Mouse (Mus musculus): ENCODE results near the gene Ttc30a1. TPM values are rescaled to one million over a fixed set of nuclear protein-coding genes. Genes with fewer than 3 reads are reported as not detected.
A peak's percentile ranks its signal among the peaks of the same experiment; 100 is the strongest.
"Not testable (repeated sequence)": the region's sequence is repeated elsewhere in the genome, so short reads cannot be mapped to it uniquely, and the experiment has no call there.

Gene Ttc30a1
- polyA plus RNA-seq, 1 experiment from 2014 or later, result 10.1 TPM

DNA sequence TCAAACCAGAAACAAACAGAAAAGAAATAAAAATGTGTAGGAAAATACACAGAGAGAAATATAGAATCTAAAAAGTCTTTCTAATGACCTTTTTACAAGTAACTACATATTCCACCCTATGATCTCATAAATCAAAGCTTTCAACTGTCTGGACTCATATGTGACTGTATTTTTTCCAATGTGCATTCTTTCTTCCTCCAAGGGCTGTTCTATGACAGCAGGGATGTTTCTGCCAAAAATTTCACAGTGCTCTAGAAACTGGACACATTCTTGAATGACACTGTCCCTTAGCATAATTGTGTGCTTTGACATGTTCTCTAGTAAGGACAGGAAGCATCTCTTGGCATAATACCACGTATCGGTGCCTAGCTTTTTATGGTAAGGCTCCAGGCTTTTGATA is 5.7 kb downstream of the Ttc30a1 start:
- H3K27me3 ChIP-seq (ENCODE audit: low read depth, poor library complexity, severe bottlenecking); H3K27ac ChIP-seq; H3K4me1 ChIP-seq; H3K9me3 ChIP-seq (replicated peaks); H3K4me3 ChIP-seq; DNase-seq (ENCODE audit: low spot score); H3K36me3 ChIP-seq: not testable (repeated sequence)
- whole genome bisulfite sequencing, result 92% methylated on average over 2 of the region's 2 CpGs

DNA sequence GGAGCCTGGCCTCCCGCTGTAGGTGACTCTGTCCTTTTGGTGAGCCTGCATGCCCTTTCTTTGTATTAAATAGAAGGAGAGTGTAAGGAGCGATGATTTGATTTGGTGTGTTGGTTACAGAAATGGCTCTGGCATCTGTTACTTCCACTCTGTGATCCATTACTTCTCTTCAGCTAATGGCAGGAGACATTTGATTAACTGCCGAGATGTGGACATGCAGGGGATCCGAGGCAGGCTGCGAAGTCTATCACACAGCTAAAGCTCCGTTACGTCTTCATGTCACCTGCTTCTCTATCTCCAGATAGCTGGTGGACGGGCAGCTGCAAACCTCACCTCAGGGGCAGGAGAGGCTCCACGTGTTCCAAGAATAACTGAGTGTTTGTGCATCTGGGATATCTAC is 7.6 kb downstream of the Ttc30a1 start:
- WGBS, result 67% methylated on average over 9 of the region's 9 CpGs
- H3K36me3 ChIP-seq, result no peaks in the 10 kb centered on the region

DNA sequence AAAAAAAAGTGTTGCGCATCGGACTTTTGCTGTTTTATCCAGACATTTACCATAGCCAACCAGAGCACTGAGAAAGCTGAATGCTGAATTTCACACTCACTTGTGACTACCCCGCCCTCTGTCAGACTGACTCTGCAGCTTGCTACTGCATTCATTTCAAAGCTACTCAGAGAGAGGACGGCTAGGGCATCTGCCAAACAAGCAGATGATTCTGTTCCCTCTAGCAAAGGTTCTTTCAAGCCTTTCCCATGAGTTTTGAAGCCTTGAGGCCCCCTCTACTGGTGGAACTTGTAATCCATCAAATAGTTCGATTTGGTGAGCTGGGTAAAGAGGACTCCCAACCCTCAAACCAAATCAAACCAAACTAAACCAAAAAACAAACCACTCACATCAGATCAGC is 16.8 kb downstream of the Ttc30a1 start:
- Histone ChIP-seq H3K27me3 (ENCODE audit: low read depth, poor library complexity, severe bottlenecking) (no peaks in the 10 kb centered on the region), H3K27ac (peak overlapping the region; percentile 50; the same call in 1 of the 2 replicates), H3K9me3 (replicated peaks) (no peaks in the 10 kb centered on the region), H3K36me3 (no peaks in the 10 kb centered on the region), H3K4me3 (peak overlapping the region; percentile 33), H3K4me1 (peaks cover 52% of the 10 kb centered on the region)
- WGBS, result 21% methylated on average over 5 of the region's 5 CpGs
- no peak for DNase-seq (ENCODE audit: low spot score)

More for the DNA sequence above, 7.6 kb downstream of the Ttc30a1 start:
- H3K27ac ChIP-seq, result no peak overlapping the region
- no peak for DNase-seq (ENCODE audit: low spot score)
- H3K4me3 ChIP-seq, result no peak overlapping the region
- H3K4me1 ChIP-seq, result peaks cover 4% of the 10 kb centered on the region; the same call in 1 of the 2 replicates
- H3K9me3 ChIP-seq (replicated peaks), result no peaks in the 10 kb centered on the region
- H3K27me3 ChIP-seq (ENCODE audit: low read depth, poor library complexity, severe bottlenecking), result no peaks in the 10 kb centered on the region

DNA sequence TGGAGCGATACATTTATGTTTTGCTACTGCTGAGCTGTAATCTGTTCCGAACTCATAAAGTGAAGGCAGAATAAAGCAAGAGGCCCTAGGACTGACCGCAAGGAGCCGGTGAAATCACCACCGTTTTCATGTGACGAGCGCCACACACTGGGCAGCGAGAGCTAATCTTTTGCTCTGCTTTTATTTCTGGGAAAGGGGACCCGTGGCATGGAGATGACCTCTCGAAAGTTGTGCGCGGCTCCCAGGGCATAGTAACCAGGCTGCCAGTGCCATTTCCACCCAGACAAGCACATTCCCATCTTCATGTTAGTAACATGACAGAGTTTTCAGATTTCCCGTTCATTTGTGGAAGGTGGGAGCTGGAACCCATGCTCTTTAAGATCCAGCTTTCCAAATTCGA is 17.3 kb downstream of the Ttc30a1 start:
- peak overlapping the region; percentile 50; the same call in 1 of the 2 replicates for H3K27ac ChIP-seq
- peak; percentile 65 for DNase-seq (ENCODE audit: low spot score)
- H3K27me3 ChIP-seq (ENCODE audit: low read depth, poor library complexity, severe bottlenecking), result no peaks in the 10 kb centered on the region
- H3K4me1 ChIP-seq, result peaks cover 57% of the 10 kb centered on the region
- H3K9me3 ChIP-seq (replicated peaks), result no peaks in the 10 kb centered on the region
- WGBS, result 14% methylated on average over 14 of the region's 14 CpGs
- H3K4me3 ChIP-seq, result peak overlapping the region; percentile 33
- H3K36me3 ChIP-seq, result no peaks in the 10 kb centered on the region

DNA sequence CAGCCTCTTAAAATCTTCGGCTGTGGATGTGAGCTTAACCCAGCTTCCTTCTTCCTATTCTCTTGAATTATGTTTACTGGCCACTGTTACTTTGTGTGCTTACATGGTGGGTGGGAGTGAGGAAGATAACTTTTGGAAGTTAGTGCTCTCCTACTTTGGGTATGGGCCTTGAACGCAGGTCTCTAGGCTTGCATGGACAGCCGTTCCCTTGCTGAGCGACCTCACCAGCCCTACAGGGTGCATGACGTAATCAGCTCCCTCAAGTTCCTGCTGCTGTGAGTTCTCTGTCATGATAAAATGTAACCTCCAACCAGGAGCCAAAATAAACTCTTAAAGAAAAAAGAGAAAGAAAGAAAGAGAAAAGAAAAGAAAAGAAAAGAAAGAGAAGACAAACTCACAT is 17.7 kb downstream of the Ttc30a1 start:
- H3K4me1 ChIP-seq, result peaks cover 62% of the 10 kb centered on the region

DNA sequence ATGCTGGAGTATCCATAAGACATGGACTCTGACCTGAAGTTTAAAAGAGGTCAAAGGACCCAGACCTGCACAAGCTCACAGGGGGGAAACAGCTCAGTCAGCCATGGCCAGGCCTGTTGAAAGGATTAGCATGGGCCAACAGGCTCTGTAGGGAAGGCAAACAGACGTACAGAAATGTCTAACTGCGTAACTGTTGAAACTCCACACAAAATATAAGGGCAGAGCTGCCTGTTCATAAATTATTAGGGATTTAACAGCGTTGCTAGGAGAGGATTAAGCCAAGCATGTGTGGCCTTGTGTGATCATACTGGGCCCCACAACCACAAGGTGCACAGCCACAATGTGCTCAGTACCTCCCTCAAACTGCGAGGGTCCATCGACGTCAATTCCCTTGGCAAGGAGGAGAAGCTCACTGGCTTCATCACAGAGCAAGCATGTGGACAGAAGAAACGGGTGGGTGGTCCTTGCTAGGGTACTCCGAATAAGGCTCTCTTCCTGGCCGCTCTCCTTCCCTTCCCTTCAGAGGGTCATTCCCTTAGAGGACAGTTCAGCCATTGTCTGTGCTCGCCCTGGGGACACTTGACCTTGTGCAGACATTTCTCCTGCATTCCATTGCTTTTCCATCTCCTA is 18.4 kb downstream of the Ttc30a1 start:
- peaks cover 69% of the 10 kb centered on the region for H3K4me1 ChIP-seq
- WGBS, result 71% methylated on average over 10 of the region's 10 CpGs

More for the DNA sequence above, 17.7 kb downstream of the Ttc30a1 start:
- H3K27me3 ChIP-seq (ENCODE audit: low read depth, poor library complexity, severe bottlenecking), result no peaks in the 10 kb centered on the region
- WGBS, result 81% methylated on average over 5 of the region's 5 CpGs
- H3K27ac ChIP-seq, result peak overlapping the region; percentile 68; the same call in 1 of the 2 replicates
- no peaks in the 10 kb centered on the region for H3K9me3 ChIP-seq (replicated peaks)
- peak overlapping the region; percentile 33; the same call in 1 of the 2 replicates for H3K4me3 ChIP-seq
- no peak for DNase-seq (ENCODE audit: low spot score)
- no peaks in the 10 kb centered on the region for H3K36me3 ChIP-seq

DNA sequence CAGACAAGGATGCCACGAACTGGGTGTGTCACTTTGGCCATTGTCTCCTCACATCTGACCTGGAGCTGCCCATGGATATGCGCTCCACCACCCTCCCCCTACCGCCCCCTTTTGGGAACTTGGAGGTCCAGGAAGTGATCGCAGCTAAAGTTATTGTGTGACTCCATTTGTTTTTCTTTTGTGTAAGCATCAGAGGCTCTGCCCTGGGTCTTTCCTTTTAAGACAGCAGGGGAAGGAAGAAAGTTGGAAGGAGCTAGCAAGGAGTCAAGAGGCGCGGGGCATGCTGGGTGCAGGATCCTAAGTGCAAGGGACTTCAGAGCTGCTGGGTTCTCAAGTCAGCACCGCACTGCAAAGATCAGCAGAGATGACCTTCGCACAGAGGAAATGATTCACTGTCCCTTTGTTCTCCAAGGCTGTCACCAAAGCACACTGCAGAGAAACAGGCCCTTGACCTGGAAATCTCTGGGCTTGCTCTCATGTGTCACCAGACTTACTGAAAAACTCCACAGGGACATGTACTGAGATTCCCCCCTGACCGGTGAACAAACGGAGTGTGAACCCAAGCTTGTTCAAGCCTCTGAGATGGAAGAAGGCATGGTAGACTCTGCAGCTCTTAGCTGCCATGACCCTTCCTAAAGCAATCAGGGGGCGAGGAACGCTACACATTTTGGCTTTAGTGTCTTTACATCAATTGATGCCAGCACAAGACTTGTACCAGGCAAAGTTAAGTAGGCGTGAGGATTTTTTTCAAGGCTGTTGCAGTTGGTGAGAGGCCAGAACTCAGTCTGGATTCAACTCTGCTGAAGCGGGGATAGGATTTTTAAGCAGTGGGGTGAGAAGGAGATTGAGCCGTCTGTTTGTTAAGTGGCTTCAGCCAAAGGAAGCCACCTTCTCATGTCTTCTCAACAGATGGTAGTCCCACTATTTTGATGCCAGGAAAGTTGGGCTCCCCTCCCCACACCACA is 21.1 kb downstream of the Ttc30a1 start:
- H3K9me3 ChIP-seq (replicated peaks), result no peaks in the 10 kb centered on the region
- DNase-seq (ENCODE audit: low spot score), result peak; percentile 60
- no peaks in the 10 kb centered on the region for H3K36me3 ChIP-seq
- peaks cover 74% of the 10 kb centered on the region for H3K4me1 ChIP-seq
- H3K4me3 ChIP-seq, result peak overlapping the region; percentile 36
- 47% methylated on average over 15 of the region's 15 CpGs for WGBS
- H3K27me3 ChIP-seq (ENCODE audit: low read depth, poor library complexity, severe bottlenecking), result no peaks in the 10 kb centered on the region
- H3K27ac ChIP-seq, result peak overlapping the region; percentile 86

More for the DNA sequence above, 18.4 kb downstream of the Ttc30a1 start:
- Histone ChIP-seq H3K27ac (peak overlapping the region; percentile 59), H3K9me3 (replicated peaks) (no peaks in the 10 kb centered on the region), H3K4me3 (no peak overlapping the region), H3K27me3 (ENCODE audit: low read depth, poor library complexity, severe bottlenecking) (no peaks in the 10 kb centered on the region), H3K36me3 (no peaks in the 10 kb centered on the region)
- DNase-seq (ENCODE audit: low spot score), result no peak

DNA sequence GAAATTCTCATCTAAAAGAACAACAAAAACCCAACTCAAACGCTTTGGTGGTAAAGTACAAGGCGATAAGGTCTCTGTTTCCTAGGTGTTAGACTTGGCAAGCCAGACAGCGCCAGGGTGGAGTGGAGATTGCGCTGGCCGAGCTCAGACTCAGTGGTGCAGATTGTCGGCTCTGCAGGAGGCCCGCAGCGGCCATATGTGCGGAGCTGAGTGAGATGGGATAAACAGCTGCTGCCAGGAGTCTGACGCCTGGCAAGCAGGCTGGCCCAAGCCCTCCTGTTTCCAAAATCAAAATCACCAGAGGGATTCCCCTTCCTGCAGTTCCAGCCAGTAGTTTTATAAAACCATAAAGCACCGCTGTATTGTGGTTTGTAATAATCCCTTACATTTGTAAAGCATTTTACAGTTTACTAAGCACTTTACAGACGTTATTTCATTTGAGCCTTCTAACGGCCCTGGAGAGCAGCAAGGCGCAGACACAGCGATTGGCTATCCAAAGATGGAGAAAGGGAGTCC is 21.9 kb downstream of the Ttc30a1 start:
- Histone ChIP-seq H3K27ac (peak overlapping the region; percentile 86), H3K27me3 (ENCODE audit: low read depth, poor library complexity, severe bottlenecking) (no peaks in the 10 kb centered on the region), H3K4me1 (peaks cover 71% of the 10 kb centered on the region), H3K4me3 (peak overlapping the region; percentile 36), H3K9me3 (replicated peaks) (no peaks in the 10 kb centered on the region), H3K36me3 (no peaks in the 10 kb centered on the region)
- DNase-seq (ENCODE audit: low spot score), result peak; percentile 75
- WGBS, result 8% methylated on average over 15 of the region's 15 CpGs

DNA sequence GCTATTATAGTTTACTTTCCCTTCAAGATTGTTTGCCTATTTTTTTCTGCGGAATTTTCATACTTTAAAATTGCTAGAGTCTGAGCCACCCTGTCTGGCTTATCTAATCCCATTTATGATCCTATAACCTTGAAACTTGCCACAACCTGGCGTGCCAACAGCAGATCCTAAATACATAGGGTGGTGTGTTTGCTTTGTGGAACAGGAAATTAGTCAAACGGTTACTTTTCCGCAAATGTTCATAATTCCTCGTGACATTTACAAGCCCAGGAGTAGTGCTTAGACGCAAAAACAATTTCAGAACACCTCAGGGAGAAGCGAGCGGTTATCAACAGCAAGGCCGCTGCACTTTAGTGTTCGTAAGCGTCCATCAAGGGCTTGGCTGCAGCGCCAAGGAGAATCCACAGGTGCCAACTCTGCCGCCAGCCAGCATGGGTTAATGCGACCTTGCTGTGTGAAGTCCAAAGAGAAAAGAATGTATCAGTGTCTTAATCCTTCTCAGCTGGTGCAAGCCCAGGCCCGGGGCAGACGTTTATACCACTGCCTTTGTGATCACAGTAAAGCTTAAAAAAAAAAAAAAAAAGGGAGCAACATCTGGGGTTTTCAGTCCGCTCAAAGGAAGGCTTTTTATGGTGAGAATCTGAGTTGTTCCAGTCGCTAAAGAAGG is 22.5 kb downstream of the Ttc30a1 start:
- H3K4me3 ChIP-seq, result peak overlapping the region; percentile 36
- H3K36me3 ChIP-seq, result no peaks in the 10 kb centered on the region
- H3K9me3 ChIP-seq (replicated peaks), result no peaks in the 10 kb centered on the region
- H3K4me1 ChIP-seq, result peaks cover 65% of the 10 kb centered on the region
- DNase-seq (ENCODE audit: low spot score), result peak; percentile 70
- peak overlapping the region; percentile 86 for H3K27ac ChIP-seq
- no peaks in the 10 kb centered on the region for H3K27me3 ChIP-seq (ENCODE audit: low read depth, poor library complexity, severe bottlenecking)
- 18% methylated on average over 18 of the region's 18 CpGs for WGBS

DNA sequence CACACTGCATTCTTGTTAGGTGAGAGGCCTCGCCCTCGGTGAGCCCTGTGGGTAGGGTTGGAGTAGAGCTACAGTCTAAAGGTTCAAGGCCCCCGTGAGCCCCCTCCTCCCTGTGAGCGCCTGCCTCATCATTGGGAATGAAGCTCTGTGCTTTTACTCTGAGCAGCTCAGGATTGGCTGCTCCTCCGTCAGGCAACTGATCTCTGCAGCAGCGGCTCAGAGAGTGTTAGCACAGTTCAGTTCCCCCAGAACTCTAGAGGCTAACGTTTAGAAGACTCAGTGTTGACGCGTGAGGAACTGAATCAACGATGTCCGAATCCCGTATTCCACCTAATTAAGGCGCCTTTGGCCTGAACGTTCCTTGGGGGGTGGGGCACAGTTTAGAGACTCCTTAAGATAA is 26.1 kb downstream of the Ttc30a1 start:
- DNase-seq (ENCODE audit: low spot score), result no peak
- H3K9me3 ChIP-seq (replicated peaks), result no peaks in the 10 kb centered on the region
- H3K27ac ChIP-seq, result peak overlapping the region; percentile 47; the same call in 1 of the 2 replicates
- H3K27me3 ChIP-seq (ENCODE audit: low read depth, poor library complexity, severe bottlenecking), result 0 out of 2 replicates have a peak, but pooled peaks cover 7% of the 10 kb centered on the region
- no peaks in the 10 kb centered on the region for H3K36me3 ChIP-seq
- WGBS, result 57% methylated on average over 14 of the region's 14 CpGs
- H3K4me3 ChIP-seq, result no peak overlapping the region
- H3K4me1 ChIP-seq, result peaks cover 51% of the 10 kb centered on the region

DNA sequence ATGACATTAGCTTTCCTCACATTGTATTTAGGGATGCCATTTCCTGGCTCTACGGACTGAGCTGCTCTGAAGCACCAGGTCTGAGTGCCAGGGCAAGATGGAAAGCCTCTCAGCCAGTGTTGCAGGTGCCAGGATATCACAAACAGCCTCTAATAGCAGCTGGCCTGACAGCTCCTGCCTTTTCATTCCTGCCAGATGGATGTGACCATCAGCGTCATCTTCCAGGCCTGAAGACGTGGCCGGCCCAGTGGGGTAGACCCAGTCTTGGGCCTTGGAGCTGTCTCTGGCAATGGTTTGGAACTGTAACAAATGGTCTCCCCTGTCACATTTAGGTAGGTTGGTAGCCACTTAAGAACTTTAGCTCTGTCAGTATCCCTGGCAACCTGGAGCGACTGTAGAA is 28.4 kb downstream of the Ttc30a1 start:
- WGBS, result 93% methylated on average over 5 of the region's 5 CpGs

DNA sequence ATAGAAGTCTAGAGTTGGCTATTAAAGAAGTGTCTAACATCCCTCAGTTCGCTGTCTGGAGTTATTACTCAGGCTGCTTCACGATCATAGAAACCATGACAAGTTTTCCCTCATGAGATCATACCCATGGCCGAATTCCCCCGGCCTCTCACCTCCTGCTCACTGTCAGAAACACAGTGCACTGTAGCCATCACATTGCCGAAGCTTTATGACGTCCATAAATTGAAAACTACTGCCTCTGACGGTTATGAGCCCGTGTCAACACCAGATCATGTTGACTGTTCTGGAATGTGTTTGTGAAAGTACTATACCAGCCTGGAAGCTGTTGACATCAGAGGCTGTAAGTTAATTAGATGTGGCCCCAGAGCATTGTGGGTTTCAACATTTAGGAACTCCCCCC is 31.1 kb downstream of the Ttc30a1 start:
- no peak overlapping the region; the same call in 1 of the 2 replicates for H3K27ac ChIP-seq
- DNase-seq (ENCODE audit: low spot score), result no peak
- 77% methylated on average over 8 of the region's 8 CpGs for WGBS
- H3K27me3 ChIP-seq (ENCODE audit: low read depth, poor library complexity, severe bottlenecking), result 0 out of 2 replicates have a peak, but pooled peaks cover 7% of the 10 kb centered on the region
- H3K9me3 ChIP-seq (replicated peaks), result no peaks in the 10 kb centered on the region
- H3K4me1 ChIP-seq, result peaks cover 18% of the 10 kb centered on the region
- H3K36me3 ChIP-seq, result no peaks in the 10 kb centered on the region
- H3K4me3 ChIP-seq, result no peak overlapping the region

More for the DNA sequence above, 28.4 kb downstream of the Ttc30a1 start:
- DNase-seq (ENCODE audit: low spot score), result no peak
- Histone ChIP-seq H3K9me3 (replicated peaks) (no peaks in the 10 kb centered on the region), H3K4me3 (no peak overlapping the region), H3K27ac (no peak overlapping the region; the same call in 1 of the 2 replicates), H3K36me3 (no peaks in the 10 kb centered on the region), H3K4me1 (peaks cover 34% of the 10 kb centered on the region), H3K27me3 (ENCODE audit: low read depth, poor library complexity, severe bottlenecking) (0 out of 2 replicates have a peak, but pooled peaks cover 7% of the 10 kb centered on the region)
